Mouse (Mus musculus): ENCODE data around the gene 4931428F04Rik.

The 4931428F04Rik gene

DNA sequence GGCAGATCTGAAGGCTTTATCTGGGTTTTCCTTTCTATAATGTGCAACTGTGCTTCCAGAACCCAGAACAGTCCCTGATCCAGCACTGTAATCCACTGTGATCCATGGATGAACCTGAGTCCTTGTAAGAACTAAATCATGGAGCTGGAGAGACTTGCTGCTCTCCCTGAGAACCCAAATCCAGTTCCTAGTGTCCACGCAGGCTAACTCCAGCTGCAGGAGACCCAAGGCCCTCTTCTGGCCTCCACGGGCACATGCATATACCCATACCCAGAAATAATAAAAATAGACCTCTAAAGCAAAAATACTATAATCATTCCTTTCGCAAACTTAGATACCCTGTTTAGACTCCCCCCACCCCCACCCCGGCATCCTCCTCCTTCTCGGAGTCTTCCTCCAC lies 1.4 kb downstream of the 4931428F04Rik start:
- no peak for DNase-seq (ENCODE audit: inconsistent ontology term)

GRCm38 (mm10) chr8:105286907-105287306 lies 2.8 kb downstream of the 4931428F04Rik start:
- DNase-seq (ENCODE audit: inconsistent ontology term) = no peak

DNA sequence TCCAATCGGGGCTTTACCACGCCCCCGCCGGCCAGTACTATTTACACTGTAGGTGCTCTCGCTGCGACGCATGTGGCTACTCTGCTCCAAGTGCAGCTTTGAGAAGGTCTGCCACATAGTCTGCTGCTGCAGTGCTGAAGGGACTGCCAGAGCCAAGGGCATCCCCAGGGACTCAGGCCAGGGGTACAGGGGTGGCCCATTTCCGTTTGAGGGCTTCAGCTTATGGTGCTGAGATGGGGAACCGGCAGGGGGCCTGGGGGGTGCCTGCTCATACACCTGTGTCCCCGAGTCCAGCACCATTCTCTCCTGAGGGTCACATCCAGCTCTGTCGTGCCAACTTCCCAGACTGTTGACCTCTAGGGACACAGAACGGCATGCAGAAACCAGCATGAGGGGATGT lies 4.2 kb downstream of the 4931428F04Rik start:
- DNase-seq (ENCODE audit: inconsistent ontology term) = no peak

DNA sequence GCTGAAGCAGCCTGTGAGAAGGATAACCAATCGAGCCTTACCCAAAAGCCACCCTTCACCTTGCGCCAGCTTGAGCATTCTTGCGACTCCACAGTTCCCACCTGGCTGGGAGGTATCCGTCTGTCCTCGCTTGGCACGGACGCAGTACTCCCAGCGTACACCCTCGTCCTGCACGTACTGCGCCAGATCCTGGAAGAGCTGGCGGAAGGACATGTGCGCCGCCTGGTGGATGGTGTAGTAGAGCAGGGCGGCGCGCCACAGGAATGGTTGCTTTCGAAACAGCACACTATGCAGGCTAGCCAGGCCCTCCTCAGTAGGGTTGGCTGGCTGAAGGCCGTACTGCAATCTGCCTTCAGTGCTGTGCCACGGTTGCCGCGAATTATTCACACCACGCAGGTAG lies 6.6 kb downstream of the 4931428F04Rik start:
- peak; percentile 16 for DNase-seq (ENCODE audit: inconsistent ontology term)

DNA sequence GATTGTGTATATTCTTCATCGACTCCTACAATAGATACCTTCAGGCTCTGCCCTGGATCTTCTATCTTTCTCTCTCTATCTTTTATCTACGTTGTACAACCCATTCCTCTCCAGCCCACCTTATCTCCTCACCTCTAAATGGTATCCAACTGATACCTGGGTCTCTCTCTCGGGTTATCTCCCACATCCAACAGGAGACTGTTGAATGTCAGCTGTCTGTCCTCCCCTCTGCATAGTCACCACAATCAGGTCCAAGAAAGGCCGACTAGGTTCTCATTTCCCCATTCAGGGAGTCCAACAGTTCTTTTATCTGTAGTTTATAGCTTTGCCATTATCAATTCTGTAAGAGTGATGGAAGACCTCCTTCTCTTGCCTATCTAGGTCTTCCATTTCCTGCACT lies 7.4 kb downstream of the 4931428F04Rik start:
- DNase-seq (ENCODE audit: inconsistent ontology term) = no peak

- no peak for DNase-seq (ENCODE audit: inconsistent ontology term)
Observed at GRCm38 (mm10) chr8:105281821-105282220, 7.8 kb downstream of the 4931428F04Rik start.

GRCm38 (mm10) chr8:105280567-105280966 lies 9.1 kb downstream of the 4931428F04Rik start:
- no peak for DNase-seq (ENCODE audit: inconsistent ontology term)

DNA sequence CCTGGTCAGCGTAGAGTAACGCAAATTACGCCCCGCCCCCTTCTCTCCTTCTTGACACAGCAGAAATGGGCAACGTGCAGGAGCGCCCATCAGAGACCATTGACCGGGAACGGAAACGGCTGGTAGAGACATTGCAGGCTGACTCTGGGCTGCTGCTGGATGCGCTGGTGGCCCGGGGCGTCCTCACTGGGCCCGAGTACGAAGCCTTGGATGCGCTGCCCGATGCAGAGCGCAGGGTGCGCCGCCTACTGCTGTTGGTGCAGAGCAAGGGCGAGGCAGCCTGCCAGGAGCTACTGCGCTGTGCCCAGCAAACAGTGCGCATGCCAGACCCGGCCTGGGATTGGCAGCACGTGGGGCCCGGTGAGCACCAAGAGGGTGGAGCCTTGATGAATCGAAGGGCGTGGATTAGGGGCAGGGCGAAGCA lies 10.7 kb downstream of the 4931428F04Rik start:
- peak; percentile 72 for DNase-seq (ENCODE audit: inconsistent ontology term)

DNA sequence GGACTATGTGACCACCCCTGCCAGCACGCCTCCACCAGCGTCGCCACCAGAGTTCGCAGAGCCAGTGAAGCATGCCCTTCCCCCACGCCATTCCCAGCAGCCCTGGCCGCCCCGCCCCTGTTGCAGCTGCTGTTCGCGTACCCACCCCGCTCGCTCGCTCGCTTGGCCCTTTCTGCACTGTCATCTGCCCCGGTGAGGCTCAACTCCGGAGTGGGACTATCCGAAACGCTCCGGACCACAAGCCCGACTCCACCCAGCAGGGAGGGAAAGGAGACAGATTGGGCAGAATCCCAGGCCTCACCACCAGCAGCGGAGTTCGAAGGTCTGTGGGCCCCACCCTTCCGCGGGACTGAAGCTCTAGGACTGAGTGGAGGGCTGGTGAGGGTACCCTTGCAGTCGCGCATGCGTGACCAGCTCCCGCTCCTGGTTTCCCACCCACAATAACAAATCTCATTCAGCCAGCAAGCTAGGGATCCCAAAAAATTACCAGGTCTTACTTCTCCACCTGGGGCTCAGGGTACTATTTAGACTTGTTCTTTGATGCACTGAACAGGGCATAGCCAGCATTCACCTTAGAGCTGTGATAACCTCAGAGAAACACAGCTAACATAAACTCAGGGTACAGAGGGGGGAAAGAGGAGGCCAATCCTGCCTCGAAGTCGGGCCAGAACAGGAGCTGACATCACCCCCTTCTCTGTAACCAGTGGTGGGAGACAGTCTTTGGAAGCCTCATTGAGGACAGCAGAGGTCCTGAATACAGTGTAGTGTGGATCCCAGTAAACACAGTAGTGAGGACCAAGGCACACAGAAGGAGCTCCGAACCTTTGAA lies 13.2 kb downstream of the 4931428F04Rik start:
- DNase-seq (ENCODE audit: inconsistent ontology term) = peak; percentile 65

GRCm38 (mm10) chr8:105275840-105276239 lies 13.8 kb downstream of the 4931428F04Rik start, which contains the start of gene Nol3:
Nol3 (plus strand) TSS chr8:105276140.
- DNase-seq (ENCODE audit: inconsistent ontology term) = peak; percentile 25

DNA sequence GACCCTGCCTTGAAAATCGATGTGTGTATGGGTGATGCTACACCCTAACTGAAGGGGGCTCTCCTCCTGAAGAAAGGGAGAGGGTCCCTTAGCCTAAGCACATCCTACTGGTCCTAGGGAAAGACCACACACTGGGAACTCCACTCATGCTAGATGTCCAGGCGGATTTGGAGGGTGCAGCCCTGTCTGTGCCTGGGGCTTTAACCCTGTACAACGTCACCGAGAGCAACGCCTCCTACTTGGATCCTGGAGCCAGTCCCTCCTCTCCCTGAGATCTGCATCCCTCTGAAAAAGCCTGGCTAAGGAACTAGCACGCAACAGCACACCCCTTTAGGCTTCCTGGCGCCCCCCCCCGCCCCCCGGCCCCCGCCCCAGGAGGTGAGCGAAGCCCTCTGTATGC lies 14.3 kb downstream of the 4931428F04Rik start:
- DNase-seq (ENCODE audit: inconsistent ontology term) = no peak

- DNase-seq (ENCODE audit: inconsistent ontology term) = no peak
Observed at GRCm38 (mm10) chr8:105270916-105271186, 18.8 kb downstream of the 4931428F04Rik start.

- DNase-seq (ENCODE audit: inconsistent ontology term) = no peak
Observed at GRCm38 (mm10) chr8:105270101-105270915, 19.4 kb downstream of the 4931428F04Rik start.

DNA sequence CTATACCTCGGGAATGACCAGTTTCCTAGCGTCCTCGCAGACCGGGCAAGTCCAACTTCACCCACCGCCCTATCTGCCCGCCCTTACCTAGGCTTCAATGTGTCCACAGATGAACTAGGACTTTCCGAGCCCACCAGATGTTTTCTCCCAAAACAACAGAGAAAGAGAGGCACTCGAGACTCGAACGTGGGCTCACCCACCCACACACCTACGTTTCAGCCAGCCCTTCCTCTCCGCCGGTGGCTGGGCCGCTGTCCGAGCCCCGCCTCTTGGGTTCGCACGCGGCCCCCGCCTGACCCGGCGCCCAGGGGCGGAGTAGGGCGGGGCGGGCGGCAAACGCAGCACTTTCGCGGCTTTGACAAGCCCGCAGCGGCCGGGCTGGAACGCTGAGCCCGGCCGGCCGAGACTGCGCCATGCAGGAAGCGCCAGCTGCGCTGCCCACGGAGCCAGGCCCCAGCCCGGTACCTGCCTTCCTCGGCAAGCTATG lies 20.2 kb downstream of the 4931428F04Rik start, which contains the start of gene Hsf4:
Gene Hsf4 (plus strand): TSS at position 341 of the 487 bp plus-strand sequence.
- peak; percentile 67 for DNase-seq (ENCODE audit: inconsistent ontology term)

DNA sequence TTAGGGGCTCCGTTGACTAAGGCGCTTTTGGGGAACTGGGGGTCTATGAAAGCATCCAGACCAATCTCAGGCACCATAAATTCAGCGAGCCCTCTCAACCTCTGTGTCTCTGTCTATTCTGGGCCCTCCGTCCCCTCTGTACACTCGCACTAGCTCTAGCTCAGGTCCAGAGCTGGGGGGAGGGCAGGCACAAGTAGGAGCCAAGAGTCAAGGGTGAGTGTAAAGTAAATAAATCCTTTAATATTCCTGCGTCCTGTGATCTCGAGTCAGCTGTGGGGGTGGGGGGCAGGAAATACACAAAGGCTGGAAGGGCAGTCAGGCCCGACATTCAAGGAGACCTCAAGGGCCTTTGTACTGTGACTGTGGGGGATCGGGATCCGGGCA lies 20.6 kb downstream of the 4931428F04Rik start:
- peak; percentile 29 for DNase-seq (ENCODE audit: inconsistent ontology term)

GRCm38 (mm10) chr8:105268342-105269074 lies 21.2 kb downstream of the 4931428F04Rik start:
- DNase-seq (ENCODE audit: inconsistent ontology term) = peak; percentile 39

GRCm38 (mm10) chr8:105266775-105267174 lies 22.9 kb downstream of the 4931428F04Rik start:
- DNase-seq (ENCODE audit: inconsistent ontology term) = no peak

GRCm38 (mm10) chr8:105265128-105265527 lies 24.5 kb downstream of the 4931428F04Rik start:
- DNase-seq (ENCODE audit: inconsistent ontology term) = peak; percentile 37

- DNase-seq (ENCODE audit: inconsistent ontology term) = peak; percentile 84
Observed at GRCm38 (mm10) chr8:105264024-105264982, 25.4 kb downstream of the 4931428F04Rik start, which contains the start of the genes Tradd and Fbxl8. Tradd (minus strand) TSS chr8:105264609. Fbxl8 (plus strand) TSS chr8:105264648.

DNA sequence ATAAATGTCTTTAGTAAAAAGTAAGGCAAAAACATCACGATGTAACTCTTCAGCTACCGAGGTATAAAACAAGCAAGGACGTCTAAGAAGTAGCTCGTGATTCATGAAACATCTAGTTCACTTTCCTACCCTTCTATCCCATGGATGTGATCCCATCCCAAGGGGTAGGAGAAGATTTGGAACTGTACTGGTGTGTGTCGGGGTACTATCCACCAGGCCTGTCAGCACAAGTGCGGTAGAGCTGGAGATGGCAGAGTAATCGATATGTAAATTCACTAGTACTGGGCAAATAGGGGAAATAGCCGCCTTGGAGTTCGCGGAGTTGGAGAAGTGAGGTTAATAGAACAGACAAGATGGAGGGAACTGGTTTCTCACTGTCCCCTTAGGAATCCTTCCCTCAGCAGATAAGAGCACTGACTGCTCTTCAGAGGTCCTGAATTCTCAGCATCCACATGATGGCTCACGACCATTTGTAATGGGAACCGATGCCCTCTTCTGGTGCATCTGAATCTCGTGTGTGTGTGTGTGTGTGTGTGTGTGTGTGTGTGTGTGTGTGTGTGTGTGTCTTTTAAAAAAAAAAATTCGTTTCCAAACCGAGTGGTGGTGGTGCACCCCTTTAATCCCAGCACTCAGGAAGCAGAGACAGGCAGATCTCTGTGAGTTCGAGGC lies 26.3 kb downstream of the 4931428F04Rik start:
- DNase-seq (ENCODE audit: inconsistent ontology term) = no peak

All from Muller cell, postnatal 12 days (primary cell).